Mouse (Mus musculus): ENCODE data around the gene Lin9. TPM values are rescaled to one million over a fixed set of nuclear protein-coding genes. Genes with fewer than 3 reads are reported as not detected.

Lin9 gene
- polyA plus RNA-seq, 1 experiment from 2014 or later: 12.3 TPM

Other genes with a start within 250 kb of the Lin9 start
- 0.85 and 0.86 TPM in 2 replicates for gene Stum, start 157.6 kb upstream of the Lin9 start, polyA plus RNA-seq (2015; fragmentation: Nextera tagmentation; extraction: Ambion mirVana)
- 69.2 and 88.7 TPM in 2 replicates for gene Parp1, start 72.2 kb upstream of the Lin9 start, polyA plus RNA-seq (2015; fragmentation: Nextera tagmentation; extraction: Ambion mirVana)
- gene Mixl1, start 55.9 kb downstream of the Lin9 start, polyA plus RNA-seq (2015; fragmentation: Nextera tagmentation; extraction: Ambion mirVana): 0.08 TPM in 1 of 2 replicates, not detected in the other
- gene Acbd3, start 84.9 kb downstream of the Lin9 start, polyA plus RNA-seq (2015; fragmentation: Nextera tagmentation; extraction: Ambion mirVana): 16.9 and 20.0 TPM in 2 replicates
- gene H3f3a, start 172.8 kb downstream of the Lin9 start, polyA plus RNA-seq (2015; fragmentation: Nextera tagmentation; extraction: Ambion mirVana): 1,560 and 1,618 TPM in 2 replicates
- 20.8 and 22.8 TPM in 2 replicates for gene Sde2, start 210.0 kb downstream of the Lin9 start, polyA plus RNA-seq (2015; fragmentation: Nextera tagmentation; extraction: Ambion mirVana)

All from heart, embryonic 15.5 days (tissue).